Mouse (Mus musculus): ENCODE data around the gene Rnf150.
"Not testable (repeated sequence)": the region's sequence is repeated elsewhere in the genome, so short reads cannot be mapped to it uniquely, and the experiment has no call there.

Rnf150 gene

GRCm38 (mm10) chr8:83078701-83079533 lies 215.8 kb downstream of the Rnf150 start:
- DNase-seq (ENCODE audit: low spot score): no peak

GRCm38 (mm10) chr8:83079534-83079844 lies 216.3 kb downstream of the Rnf150 start:
- DNase-seq (ENCODE audit: low spot score): no peak

GRCm38 (mm10) chr8:83081266-83081665 lies 218.1 kb downstream of the Rnf150 start:
- no peak for DNase-seq (ENCODE audit: low spot score)

DNA sequence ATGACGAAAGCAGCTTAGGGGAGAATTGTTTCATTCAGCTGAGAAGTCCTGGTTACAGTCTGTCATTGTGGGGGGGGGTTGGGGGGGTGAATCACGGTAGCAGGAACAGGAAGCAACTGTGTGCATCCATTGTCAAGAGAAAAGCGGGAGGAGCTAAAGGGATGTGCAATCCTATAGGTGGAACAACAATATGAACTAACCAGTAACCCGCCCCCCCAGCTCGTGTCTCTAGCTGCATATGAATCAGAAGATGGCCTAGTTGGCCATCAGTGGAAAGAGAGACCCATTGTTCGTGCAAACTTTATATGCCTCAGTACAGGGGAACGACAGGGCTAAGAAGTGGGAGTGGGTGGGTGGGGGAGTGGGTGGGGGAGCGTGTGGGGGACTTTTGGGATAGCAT lies 218.7 kb downstream of the Rnf150 start:
- DNase-seq (ENCODE audit: low spot score): not testable (repeated sequence)

GRCm38 (mm10) chr8:83082251-83082650 lies 219.1 kb downstream of the Rnf150 start:
- no peak for DNase-seq (ENCODE audit: low spot score)

GRCm38 (mm10) chr8:83083452-83083851 lies 220.3 kb downstream of the Rnf150 start:
- no peak for DNase-seq (ENCODE audit: low spot score)

GRCm38 (mm10) chr8:83085581-83085980 lies 222.4 kb downstream of the Rnf150 start:
- no peak for DNase-seq (ENCODE audit: low spot score)

- no peak for DNase-seq (ENCODE audit: low spot score)
Measured at GRCm38 (mm10) chr8:83086625-83087024, 223.5 kb downstream of the Rnf150 start.

- no peak for DNase-seq (ENCODE audit: low spot score)
Measured at GRCm38 (mm10) chr8:83087604-83088003, 224.4 kb downstream of the Rnf150 start.

GRCm38 (mm10) chr8:83088156-83088555 lies 225.0 kb downstream of the Rnf150 start:
- DNase-seq (ENCODE audit: low spot score): no peak

GRCm38 (mm10) chr8:83089336-83089986 lies 226.3 kb downstream of the Rnf150 start:
- peak; percentile 90 for DNase-seq (ENCODE audit: low spot score)

GRCm38 (mm10) chr8:83090446-83090845 lies 227.3 kb downstream of the Rnf150 start:
- DNase-seq (ENCODE audit: low spot score): no peak

DNA sequence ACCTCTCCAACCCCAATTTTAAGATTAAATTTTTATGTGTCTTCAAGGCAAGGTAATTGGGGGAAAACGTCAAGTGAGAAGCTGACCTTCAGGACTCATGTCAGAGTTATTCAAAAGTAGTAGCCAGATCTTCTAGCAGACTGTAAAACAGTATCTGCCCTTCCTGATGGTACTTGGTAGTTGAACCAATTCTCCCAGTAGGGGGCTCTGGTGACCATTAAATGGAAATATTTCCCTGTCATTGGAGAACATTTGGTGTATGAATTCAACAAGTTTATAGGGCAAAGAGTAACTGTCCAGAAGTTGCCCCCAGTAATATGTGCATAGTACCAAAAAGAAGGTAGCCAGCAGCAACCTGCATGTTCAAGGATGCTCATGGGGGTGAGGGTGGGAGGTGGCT lies 236.9 kb downstream of the Rnf150 start:
- DNase-seq (ENCODE audit: low spot score): peak; percentile 40

GRCm38 (mm10) chr8:83102957-83103510 lies 239.9 kb downstream of the Rnf150 start:
- DNase-seq (ENCODE audit: low spot score): no peak

DNA sequence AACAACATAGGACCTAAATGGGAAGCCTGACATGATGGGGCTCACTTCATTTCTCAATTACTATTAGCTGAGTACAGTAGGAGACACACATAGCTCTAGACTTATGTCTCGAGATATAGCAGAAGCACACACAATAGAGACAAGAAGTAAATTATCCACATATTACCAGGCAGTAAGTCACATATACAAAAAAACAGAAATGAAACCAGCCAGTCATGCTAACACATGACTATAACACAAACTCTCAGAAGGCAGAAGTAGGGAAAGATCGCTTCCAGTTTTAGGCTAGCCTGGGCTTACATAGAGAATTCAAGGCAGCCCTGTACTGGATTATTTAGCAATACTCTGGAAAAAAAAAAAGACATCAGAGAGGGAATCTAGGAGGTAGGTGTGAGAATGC lies 240.8 kb downstream of the Rnf150 start:
- no peak for DNase-seq (ENCODE audit: low spot score)

DNA sequence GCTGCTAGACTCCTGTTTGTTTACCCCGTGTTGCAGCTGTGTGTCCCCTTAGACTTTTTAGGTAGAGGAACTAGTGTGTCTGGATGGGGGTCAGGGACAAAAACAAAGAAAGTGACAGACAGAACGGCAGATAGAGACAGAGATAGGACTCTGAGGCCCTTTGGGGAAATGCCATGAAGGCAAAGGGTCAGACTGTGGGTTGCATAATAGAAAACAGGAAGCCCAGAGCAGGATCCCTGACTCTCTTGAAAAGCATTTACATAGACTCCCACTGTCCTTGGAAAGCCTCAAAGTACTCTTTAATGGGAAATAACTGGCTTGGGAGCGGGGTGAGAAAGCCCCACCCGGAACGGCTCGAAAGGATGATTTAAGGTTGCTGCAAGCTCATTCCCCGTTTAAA lies 246.6 kb downstream of the Rnf150 start:
- DNase-seq (ENCODE audit: low spot score): peak; percentile 12

- DNase-seq (ENCODE audit: low spot score): no peak
Measured at GRCm38 (mm10) chr8:83110177-83110576, 247.0 kb downstream of the Rnf150 start.

DNA sequence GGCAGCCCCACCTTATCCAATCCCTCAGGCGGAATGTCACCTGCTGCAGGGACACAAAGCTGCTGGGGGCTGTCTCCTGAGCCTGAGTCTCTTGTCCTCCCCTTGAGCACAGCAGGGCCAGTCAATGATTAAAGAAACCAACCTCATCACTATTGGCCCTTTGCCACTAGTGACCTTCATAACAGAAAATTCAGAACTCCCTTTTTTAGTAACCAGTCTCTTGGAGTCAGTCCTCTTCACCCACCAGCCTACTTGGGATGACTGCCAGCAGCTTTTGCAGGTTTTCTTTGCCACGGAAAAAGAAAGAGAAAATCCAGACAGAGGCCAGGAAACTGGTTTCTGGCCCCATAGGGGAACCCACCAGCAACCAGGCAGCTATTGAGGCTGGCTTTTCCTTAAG lies 271.9 kb downstream of the Rnf150 start:
- no peak for DNase-seq (ENCODE audit: low spot score)

- no peak for DNase-seq (ENCODE audit: low spot score)
Measured at GRCm38 (mm10) chr8:83140068-83140467, 276.9 kb downstream of the Rnf150 start.

DNA sequence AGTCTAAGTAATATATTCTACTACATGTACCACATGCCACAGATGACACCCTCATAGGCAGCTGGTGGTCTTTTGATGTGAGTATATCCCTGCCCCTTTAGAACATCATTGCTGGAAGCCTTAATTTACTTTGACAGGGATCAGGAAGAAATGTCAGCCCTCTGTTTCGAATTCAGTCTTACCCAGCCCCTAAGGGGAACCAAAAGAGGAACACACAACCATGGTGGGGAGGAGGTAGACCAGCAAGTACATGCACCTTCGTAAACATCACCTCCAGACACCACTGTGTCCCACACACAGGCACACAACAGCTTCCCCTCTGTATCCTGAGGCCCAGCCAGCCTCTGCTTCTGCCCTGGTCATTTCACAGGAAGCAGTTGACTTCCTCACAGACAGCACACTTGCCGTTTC lies 277.6 kb downstream of the Rnf150 start:
- DNase-seq (ENCODE audit: low spot score): no peak

Data from urinary bladder, postnatal 14 days (tissue).